Mouse (Mus musculus) limb, embryonic 12.5 days (tissue): ENCODE measurements at regions not wholly inside any gene's neighbourhood (a gene's known extent, or its start where the extent isn't known, plus 50 kb on each side); places are given as distances from the start of the nearest gene placed in this dataset.

ENCODE experiments used
- ATAC-seq: fragments of 200-750 bp; cut with Nextera tagmentation; 2 replicates; pipeline ENCODE4 v1.8.0; 2017; ENCODE audit warnings: low read depth, moderate TSS enrichment; ENCODE audit not compliant: insufficient number of reproducible peaks, insufficient read depth, low FRiP score, low TSS enrichment
- H3K27ac ChIP-seq: fragments of 300-500 bp; sonication (generic); 2 replicates; pipeline ENCODE4 v1.5.1; 2016; ENCODE audit warnings: mild to moderate bottlenecking, moderate library complexity
- H3K27me3 ChIP-seq: fragments of 300-500 bp; sonication (generic); 2 replicates; pipeline ENCODE4 v1.6.1; 2016; ENCODE audit warnings: mild to moderate bottlenecking, moderate library complexity
- H3K36me3 ChIP-seq: fragments of 300-500 bp; sonication (generic); 2 replicates; pipeline ENCODE4 v1.6.1; 2016; ENCODE audit warnings: mild to moderate bottlenecking, moderate library complexity
- H3K4me1 ChIP-seq: fragments of 300-500 bp; sonication (generic); replicated peaks from 2 replicates; pipeline ENCODE4 v1.6.1; 2016
- H3K4me2 ChIP-seq: fragments of 300-500 bp; sonication (generic); 2 replicates; pipeline ENCODE4 v1.6.1; 2016; ENCODE audit warnings: mild to moderate bottlenecking, moderate library complexity
- H3K4me3 ChIP-seq: fragments of 300-500 bp; sonication (generic); replicated peaks from 2 replicates; pipeline ENCODE4 v1.5.1; 2016; ENCODE audit warnings: mild to moderate bottlenecking
- H3K9ac ChIP-seq: fragments of 300-500 bp; sonication (generic); replicated peaks from 2 replicates; pipeline ENCODE4 v1.6.1; 2016; ENCODE audit warnings: mild to moderate bottlenecking, moderate library complexity
- H3K9me3 ChIP-seq: fragments of 300-500 bp; sonication (generic); 2 replicates; pipeline ENCODE4 v1.6.1; 2016; ENCODE audit warnings: mild to moderate bottlenecking, moderate library complexity
- WGBS: fragments of 180-500 bp; shearing (Covaris S2); methylation state at CpG from one replicate; pipeline ENCODE4 v1.1.7; 2016; 5-methylcytosine and 5-hydroxymethylcytosine counted together

DNA sequence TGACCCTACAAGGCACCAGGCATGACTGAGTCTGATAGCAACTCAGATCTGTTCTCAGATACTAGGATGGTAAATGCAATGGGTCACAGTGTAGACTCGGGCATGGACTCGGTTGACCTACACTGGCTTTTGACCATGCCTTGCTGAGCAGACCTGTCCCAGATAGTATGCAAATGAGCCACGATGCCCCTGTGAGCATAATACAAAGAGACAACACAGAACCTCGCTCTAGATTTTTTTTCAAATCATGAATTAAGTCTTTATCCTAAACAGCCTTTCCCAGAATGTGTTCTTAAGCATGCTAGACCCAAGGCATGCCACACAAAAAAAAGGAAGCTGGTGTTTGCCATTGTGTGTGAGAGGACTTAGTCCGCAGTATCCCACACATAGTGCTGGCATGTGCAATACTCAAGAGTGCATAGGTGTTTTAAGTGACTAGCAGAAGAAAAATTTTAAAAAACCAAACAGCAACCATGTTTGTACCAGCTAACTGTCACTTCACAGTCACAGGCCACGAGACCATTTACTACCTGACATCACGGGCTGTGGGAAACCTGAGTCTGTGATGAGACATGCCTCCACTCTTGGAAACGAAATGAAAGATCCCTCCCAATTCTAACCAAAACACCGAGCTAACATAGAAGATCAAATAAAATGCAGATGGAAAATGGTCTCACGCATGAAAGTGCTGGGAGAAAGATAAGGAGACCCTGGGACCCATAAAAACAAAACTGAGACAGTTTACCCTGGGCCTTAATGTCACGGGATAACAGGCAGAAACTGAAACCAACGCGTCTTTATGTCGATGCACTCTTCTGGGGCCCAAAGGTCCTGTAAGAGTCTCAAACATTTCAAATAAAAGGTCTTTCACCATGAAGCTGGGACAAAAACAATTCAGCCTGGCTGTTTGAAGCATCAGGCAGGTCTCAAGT lies 95.2 kb downstream of the Fasl start:
- H3K36me3 ChIP-seq: no peaks in the 10 kb centered on the region
- H3K4me2 ChIP-seq: no peak overlapping the region
- no peaks in the 10 kb centered on the region for H3K9me3 ChIP-seq
- H3K9ac ChIP-seq: no peak overlapping the region
- no peak overlapping the region for H3K27ac ChIP-seq
- no peaks in the 10 kb centered on the region for H3K27me3 ChIP-seq
- ATAC-seq: no peak
- H3K4me3 ChIP-seq: no peak overlapping the region
- peaks cover 5% of the 10 kb centered on the region; the same call in 1 of the 2 replicates for H3K4me1 ChIP-seq
- 77% methylated on average over 14 of the region's 14 CpGs for WGBS

DNA sequence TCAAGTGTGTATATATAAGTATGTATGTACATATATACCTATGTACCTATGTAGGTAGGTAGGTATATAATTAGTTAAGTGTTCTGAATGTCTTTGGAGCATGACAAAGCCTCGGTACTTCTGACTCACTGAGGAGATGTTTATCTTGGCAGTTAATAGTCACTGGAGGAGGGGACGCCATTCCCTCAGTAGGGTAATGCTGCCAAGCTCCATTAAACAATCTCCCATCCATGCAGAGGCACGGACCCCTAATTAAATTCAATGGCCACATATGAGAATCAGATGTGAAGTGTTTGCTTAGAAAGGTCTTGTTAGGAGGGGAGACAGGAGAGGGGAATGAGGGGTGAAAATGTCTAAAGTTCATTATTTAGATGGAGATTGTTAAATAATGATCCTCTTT lies 99.3 kb downstream of the Fasl start:
- no peaks in the 10 kb centered on the region for H3K27me3 ChIP-seq
- no peak for ATAC-seq
- H3K9ac ChIP-seq: no peak overlapping the region
- no peak overlapping the region for H3K27ac ChIP-seq
- H3K4me1 ChIP-seq: no peaks in the 10 kb centered on the region
- H3K9me3 ChIP-seq: no peaks in the 10 kb centered on the region
- H3K36me3 ChIP-seq: no peaks in the 10 kb centered on the region
- no peak overlapping the region for H3K4me2 ChIP-seq
- WGBS: 14% methylated on average over 3 of the region's 3 CpGs
- H3K4me3 ChIP-seq: no peak overlapping the region

- ATAC-seq: no peak
Measured at GRCm38 (mm10) chr1:161687548-161687947, 100.7 kb downstream of the Fasl start.

GRCm38 (mm10) chr1:161680558-161680957 lies 107.7 kb downstream of the Fasl start:
- ATAC-seq: no peak
- Histone ChIP-seq H3K4me2 (no peak overlapping the region), H3K4me1 (no peaks in the 10 kb centered on the region), H3K36me3 (no peaks in the 10 kb centered on the region), H3K27ac (no peak overlapping the region), H3K27me3 (no peaks in the 10 kb centered on the region), H3K9ac (no peak overlapping the region), H3K9me3 (no peaks in the 10 kb centered on the region), H3K4me3 (no peak overlapping the region)
- 82% methylated on average over 6 of the region's 6 CpGs for WGBS

More at GRCm38 (mm10) chr1:161687548-161687947, 100.7 kb downstream of the Fasl start:
- Histone ChIP-seq H3K9ac (no peak overlapping the region), H3K4me1 (no peaks in the 10 kb centered on the region), H3K4me3 (no peak overlapping the region), H3K9me3 (no peaks in the 10 kb centered on the region), H3K27ac (no peak overlapping the region), H3K27me3 (no peaks in the 10 kb centered on the region), H3K4me2 (0 out of 2 replicates have a peak overlapping the region, but pooled peaks have one; percentile 17), H3K36me3 (no peaks in the 10 kb centered on the region)
- WGBS: 24% methylated on average over 12 of the region's 12 CpGs

GRCm38 (mm10) chr1:161670937-161671336 lies 117.4 kb downstream of the Fasl start:
- Histone ChIP-seq H3K4me1 (no peaks in the 10 kb centered on the region), H3K4me2 (no peak overlapping the region), H3K9ac (no peak overlapping the region), H3K27me3 (no peaks in the 10 kb centered on the region), H3K36me3 (no peaks in the 10 kb centered on the region), H3K4me3 (no peak overlapping the region), H3K27ac (no peak overlapping the region), H3K9me3 (no peaks in the 10 kb centered on the region)
- ATAC-seq: no peak
- WGBS: 86% methylated on average over 5 of the region's 5 CpGs

GRCm38 (mm10) chr1:161664321-161664720 lies 124.0 kb downstream of the Fasl start:
- H3K36me3 ChIP-seq: no peaks in the 10 kb centered on the region
- H3K4me3 ChIP-seq: no peak overlapping the region
- H3K4me1 ChIP-seq: no peaks in the 10 kb centered on the region
- H3K9me3 ChIP-seq: no peaks in the 10 kb centered on the region
- 73% methylated on average over 3 of the region's 3 CpGs for WGBS
- H3K27me3 ChIP-seq: no peaks in the 10 kb centered on the region
- H3K9ac ChIP-seq: no peak overlapping the region
- H3K27ac ChIP-seq: no peak overlapping the region
- no peak overlapping the region for H3K4me2 ChIP-seq
- no peak for ATAC-seq

DNA sequence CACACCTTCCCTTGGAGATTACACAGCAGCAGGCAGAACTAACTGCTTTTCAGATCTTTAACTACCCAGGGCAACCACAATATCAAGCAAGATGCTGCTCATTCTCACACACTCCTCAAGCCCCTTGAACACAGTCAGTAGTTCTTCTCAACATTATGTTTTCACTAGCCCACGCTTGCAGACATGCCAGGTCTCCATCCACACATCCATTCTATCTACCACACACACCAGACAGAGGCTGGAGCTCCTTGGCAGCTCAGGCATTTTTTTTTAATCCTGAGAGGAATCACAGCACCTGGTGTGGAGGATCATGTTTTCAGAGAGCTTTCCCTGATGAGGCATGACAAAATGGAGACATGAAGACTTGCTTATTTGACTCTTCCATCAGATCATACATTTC lies 124.9 kb downstream of the Fasl start:
- WGBS: 85% methylated on average over 1 of the region's 1 CpGs
- Histone ChIP-seq H3K9me3 (no peaks in the 10 kb centered on the region), H3K27me3 (no peaks in the 10 kb centered on the region), H3K4me2 (no peak overlapping the region), H3K9ac (no peak overlapping the region), H3K4me1 (no peaks in the 10 kb centered on the region), H3K27ac (no peak overlapping the region), H3K4me3 (no peak overlapping the region), H3K36me3 (no peaks in the 10 kb centered on the region)
- ATAC-seq: no peak

DNA sequence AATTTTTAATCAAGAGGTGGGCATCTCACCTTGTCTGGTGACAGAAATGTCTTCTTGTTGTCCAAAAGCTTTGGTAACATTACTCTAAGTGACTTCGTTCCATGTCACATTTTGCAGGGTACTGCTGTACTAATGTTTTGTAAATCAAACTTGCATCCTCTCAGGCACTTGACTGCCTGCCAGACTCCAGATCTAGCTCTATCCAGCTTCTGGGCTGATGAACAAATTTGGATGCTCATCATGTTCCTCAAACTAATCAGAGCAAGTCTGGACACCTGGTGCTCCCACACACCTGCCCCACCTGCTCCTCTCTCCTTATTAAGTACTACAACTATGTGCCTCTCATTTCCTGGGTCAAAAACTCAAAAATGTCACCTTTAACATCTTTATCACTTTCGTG lies 126.1 kb downstream of the Fasl start:
- 90% methylated on average over 2 of the region's 2 CpGs for WGBS
- no peak overlapping the region for H3K9ac ChIP-seq

DNA sequence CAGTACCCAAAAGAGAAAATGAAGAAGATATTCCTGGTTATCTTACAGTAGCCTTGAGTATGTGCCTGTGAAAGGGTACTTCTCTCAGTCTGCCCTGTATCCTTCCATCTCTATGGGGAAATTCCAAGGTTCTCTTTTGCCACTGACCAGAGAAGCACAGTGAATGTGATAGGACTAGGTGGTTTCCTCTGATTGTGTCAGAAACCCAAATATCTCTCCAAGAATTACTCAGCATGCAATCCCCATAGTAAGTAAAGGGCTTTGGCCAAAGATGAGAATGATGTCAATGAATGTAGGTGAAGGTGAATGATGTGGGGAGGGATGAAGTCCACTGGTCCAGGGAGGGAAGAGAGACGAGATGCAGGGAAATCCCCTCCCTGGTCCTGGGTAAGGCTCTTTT lies 130.8 kb downstream of the Fasl start:
- WGBS: 73% methylated on average over 1 of the region's 1 CpGs
- no peak for ATAC-seq
- H3K4me3 ChIP-seq: no peak overlapping the region
- no peaks in the 10 kb centered on the region for H3K27me3 ChIP-seq
- no peaks in the 10 kb centered on the region for H3K9me3 ChIP-seq
- no peaks in the 10 kb centered on the region for H3K36me3 ChIP-seq
- no peak overlapping the region for H3K27ac ChIP-seq
- no peaks in the 10 kb centered on the region for H3K4me1 ChIP-seq
- no peak overlapping the region for H3K9ac ChIP-seq
- no peak overlapping the region for H3K4me2 ChIP-seq

More for the DNA sequence above, 126.1 kb downstream of the Fasl start:
- H3K9me3 ChIP-seq: no peaks in the 10 kb centered on the region
- no peak overlapping the region for H3K4me2 ChIP-seq
- no peaks in the 10 kb centered on the region for H3K27me3 ChIP-seq
- no peak for ATAC-seq
- H3K4me1 ChIP-seq: no peaks in the 10 kb centered on the region
- no peak overlapping the region for H3K27ac ChIP-seq
- no peaks in the 10 kb centered on the region for H3K36me3 ChIP-seq
- H3K4me3 ChIP-seq: no peak overlapping the region

DNA sequence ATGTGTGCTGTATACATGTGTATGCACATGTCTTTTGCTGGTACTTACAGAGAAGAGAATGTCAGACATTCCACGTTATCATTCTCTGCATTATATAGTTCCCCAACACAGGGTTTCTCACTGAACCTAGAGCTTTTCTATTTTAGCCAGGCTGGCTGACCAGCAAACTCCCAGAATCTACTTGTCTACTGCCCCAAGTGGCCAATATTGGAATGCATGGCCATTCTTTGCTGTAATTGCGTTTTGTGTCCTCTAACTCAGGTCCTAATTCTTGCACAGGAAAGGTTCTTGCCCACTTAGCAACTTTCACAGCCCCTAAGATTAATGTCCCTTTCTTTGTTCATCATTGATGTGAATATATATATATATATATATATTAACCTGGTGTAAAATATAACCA lies 138.9 kb downstream of the Fasl start:
- Histone ChIP-seq H3K27me3 (no peaks in the 10 kb centered on the region), H3K4me3 (no peak overlapping the region), H3K9ac (no peak overlapping the region), H3K4me1 (no peaks in the 10 kb centered on the region), H3K4me2 (no peak overlapping the region), H3K9me3 (no peaks in the 10 kb centered on the region), H3K27ac (no peak overlapping the region), H3K36me3 (no peaks in the 10 kb centered on the region)
- no peak for ATAC-seq
- WGBS: 55% methylated on average over 2 of the region's 2 CpGs

DNA sequence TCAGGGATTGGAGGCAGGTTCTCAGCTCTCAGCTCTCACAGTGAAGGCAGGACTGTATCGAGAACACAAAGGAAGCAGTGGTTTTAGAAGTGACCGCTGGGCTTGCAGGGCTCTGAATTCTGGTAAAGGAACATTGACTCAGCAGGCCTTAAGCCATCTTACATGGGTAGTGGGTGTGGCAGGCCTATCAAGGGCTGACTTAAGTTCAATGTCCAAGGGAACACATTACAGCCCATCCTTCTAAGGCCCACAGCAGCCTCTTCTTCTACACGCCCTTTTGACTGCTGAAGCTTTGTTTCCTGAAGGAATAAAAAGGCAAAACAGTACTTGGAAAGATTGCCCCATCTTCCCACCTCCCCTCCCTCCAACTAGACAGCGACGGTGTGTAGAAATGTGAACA lies 137.6 kb downstream of the Tnfsf18 start:
- H3K36me3 ChIP-seq: no peaks in the 10 kb centered on the region
- WGBS: 85% methylated on average over 5 of the region's 5 CpGs
- ATAC-seq: no peak

GRCm38 (mm10) chr1:161621291-161621690 lies 126.8 kb downstream of the Tnfsf18 start:
- H3K27me3 ChIP-seq: no peaks in the 10 kb centered on the region
- no peak overlapping the region for H3K9ac ChIP-seq
- H3K9me3 ChIP-seq: no peaks in the 10 kb centered on the region
- ATAC-seq: no peak
- H3K4me3 ChIP-seq: no peak overlapping the region
- H3K4me2 ChIP-seq: no peak overlapping the region
- 90% methylated on average over 6 of the region's 6 CpGs for WGBS
- no peaks in the 10 kb centered on the region for H3K4me1 ChIP-seq
- H3K27ac ChIP-seq: no peak overlapping the region
- no peaks in the 10 kb centered on the region for H3K36me3 ChIP-seq

More for the DNA sequence above, 137.6 kb downstream of the Tnfsf18 start:
- Histone ChIP-seq H3K9me3 (no peaks in the 10 kb centered on the region), H3K4me1 (no peaks in the 10 kb centered on the region), H3K4me3 (no peak overlapping the region), H3K9ac (no peak overlapping the region), H3K27me3 (no peaks in the 10 kb centered on the region), H3K27ac (no peak overlapping the region), H3K4me2 (no peak overlapping the region)
